Mouse (Mus musculus) right cerebral cortex, postnatal 25 days (tissue): ENCODE results near the gene Kptn.

ENCODE experiments used
- DNase-seq: peaks from one replicate; pipeline ENCODE4 v3.0.0; 2022

The Kptn gene

DNA sequence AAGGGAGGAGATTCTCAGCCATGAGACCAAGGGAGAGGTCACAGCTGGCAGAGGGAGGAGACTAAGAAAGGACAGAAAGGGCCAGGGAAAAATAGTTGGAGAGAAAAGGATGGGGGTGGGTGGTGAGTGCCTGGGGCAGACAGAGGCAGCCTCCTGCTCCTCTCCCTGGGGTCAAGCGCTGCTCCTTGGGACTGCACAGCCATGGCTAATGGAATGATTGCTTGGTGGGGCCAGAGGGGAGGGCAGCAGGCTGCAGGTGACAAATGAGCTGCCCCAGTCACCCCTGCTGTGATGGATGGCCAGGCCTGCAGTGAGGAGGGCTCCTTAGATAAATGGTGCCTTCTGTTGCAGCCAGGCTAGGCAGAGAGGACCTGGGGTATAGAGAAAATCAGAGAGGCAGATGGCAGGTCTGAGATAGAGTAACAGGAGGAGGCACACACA, 52.5 kb downstream of the Kptn start:
- no peak for DNase-seq

DNA sequence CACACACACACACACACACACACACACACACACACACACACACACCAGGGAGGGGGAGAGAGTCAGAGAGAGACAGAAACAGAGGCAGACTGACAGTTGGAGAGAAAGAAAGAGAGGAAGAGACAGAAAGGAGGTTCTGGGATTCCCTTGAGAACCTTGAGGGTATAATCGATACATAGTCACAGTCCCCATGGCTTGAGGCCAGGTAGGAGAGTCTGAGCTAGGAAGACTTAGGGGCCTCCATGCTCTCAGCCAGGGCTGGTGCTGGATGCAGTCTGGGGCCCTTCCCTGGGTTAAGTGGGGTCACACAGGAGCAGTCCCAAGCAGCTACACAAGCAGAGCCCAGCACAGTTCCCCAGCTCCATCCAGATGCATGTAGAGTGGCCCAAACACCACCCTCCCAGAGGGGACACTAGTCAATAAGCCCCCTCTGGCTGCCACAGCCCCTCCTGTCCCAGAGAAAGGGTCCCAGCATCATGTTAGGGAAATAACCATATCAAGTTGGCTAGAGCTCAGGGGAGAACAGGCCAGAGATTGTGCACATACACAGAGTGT, 53.0 kb downstream of the Kptn start:
- DNase-seq, result no peak

DNA sequence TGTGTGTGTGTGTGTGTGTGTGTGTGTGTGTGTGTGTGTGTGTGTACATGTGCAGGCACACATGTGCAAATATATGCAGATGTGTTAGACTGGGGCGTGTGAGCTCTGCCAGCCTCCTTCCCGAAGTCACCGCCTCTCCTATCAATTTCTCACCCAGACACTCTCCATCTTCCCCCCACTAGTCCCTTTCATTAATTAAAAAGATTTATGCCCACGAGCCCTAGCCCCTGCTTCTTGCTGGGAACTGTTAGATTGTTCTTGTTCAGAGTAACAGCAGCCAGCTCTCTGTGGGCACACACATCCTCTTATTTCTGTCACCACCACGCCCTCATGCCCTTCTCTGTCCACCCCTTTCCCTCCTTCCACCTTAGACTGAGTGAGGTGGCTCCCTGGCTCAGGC, 53.5 kb downstream of the Kptn start:
- DNase-seq, result no peak

DNA sequence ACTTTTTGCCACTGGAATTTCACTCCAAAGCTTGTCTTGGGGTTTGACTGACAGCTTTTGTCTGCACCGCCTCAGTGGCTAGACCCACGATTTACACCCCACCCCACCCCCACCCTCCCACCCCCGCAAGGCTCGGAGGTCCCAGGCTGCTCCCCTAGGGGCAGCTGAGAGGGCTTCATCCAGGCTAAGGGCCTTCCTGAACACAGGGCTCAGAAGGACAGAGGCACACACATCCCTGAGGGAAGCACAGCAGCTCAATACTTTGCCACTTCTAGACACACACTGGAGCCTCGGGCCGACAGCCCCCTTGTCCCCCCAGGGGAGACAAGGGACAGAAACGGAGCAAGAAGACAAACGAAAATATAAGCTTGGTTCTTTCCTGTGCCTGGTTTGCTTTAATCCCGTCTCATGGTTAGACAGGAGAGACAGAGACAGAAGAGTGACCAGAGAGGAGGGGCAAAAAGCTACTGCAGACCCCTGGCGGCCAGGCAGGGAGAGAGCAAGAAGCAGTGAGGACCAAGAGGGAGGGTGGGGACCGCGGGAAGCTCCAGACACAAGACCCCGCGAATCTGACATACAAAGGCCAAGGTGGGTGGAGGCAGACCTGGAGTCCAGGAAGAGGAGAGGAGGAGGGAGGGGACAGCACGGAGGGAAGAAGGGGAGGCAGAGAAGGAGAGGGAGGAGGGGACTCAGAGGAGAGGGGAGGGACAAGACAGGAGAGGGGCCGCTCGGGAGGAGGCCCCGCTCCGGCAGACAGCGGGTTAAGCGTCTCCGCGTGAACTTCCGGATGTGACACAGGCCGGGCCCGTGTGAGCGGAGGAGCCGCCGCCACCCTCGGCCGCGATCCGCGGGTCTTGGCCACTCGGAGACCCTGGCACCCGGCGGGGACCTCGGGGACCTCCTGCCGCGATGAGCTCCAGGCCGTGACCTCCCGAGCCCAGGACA, 55.2 kb downstream of the Kptn start, which contains the start of gene Meis3:
TSS of gene Meis3 (plus strand) at position 494 of the 945 bp plus-strand sequence.
- DNase-seq, result peak; percentile 59

DNA sequence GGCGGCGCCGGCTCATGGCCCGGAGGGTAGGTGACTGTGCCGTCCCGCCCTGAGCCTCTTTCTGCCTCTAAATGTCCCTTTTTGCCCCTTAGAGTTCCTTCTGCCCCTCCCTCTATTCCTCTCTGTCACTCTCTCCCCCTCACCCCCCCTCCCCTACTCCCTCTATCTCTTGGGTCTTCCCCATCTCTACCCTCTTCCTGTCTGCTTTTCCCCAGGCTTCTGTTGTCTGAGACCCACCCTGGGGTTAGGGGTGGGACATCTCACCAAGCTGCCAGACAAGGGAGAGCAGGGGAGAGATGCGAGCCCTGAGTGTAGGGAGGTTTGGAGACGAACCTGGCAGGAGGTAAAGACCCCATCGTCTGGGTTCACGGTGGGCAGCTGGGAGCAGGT, 55.8 kb downstream of the Kptn start:
- DNase-seq, result no peak
